Mouse (Mus musculus): Measurements from ENCODE around the gene Ltb4r2.

GRCm38 (mm10) chr14:55724411-55724871, 36.8 kb upstream of the Ltb4r2 start:
- no peak for TF ChIP-seq GATA1 (IDR thresholded peaks at IDR 0.05; ENCODE audit: borderline replicate concordance, low read length)
- no peak for TF ChIP-seq FLI1 (IDR thresholded peaks at IDR 0.05; ENCODE audit: low read length)
